Comparison of ENCODE assay signal across 10 mouse cellular contexts in the genomic region with DNA sequence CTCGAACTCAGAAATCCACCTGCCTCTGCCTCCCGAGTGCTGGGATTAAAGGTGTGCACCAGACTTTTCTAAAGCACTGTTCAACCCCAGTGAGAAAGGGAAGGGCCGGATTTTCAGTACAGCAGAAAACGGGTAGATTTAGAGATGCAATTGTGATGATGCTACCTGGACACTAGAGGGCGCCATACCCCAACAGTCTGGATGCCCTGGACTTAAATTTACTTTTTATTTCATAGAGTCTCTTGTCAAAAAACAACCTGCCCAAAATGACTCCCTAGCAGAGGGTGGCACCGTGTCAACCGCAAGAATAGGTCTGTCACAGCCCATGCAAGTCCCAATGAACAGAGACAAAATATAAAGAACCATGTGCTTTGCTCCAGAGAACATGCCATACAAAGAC.
DNase-seq lines count a peak whose midpoint lies in the region; ATAC-seq and TF ChIP-seq lines count a peak whose summit lies in the region.
"Had no signal": no experiment of that assay in that cellular context is flagged by ENCODE, and none has a peak within 500 bp of the region (broad histone marks: within the 10 kb centered on the region; RNA-seq: fewer than 3 reads in every experiment).

No protein-coding gene starts in this region.

- no peak for DNase-seq in heart, postnatal 0 days (ENCODE audit: low spot score)
- DNase-seq in heart, adult 8-10 months (ENCODE audit: low spot score), result no peak
- peak; percentile 50 for DNase-seq in right cerebral cortex, postnatal 14 days
- no peak for DNase-seq in right cerebral cortex, adult 18-20 months
- peak; percentile 82 for DNase-seq in brain, embryonic 14.5 days (ENCODE audit: low read depth)
- peak; percentile 81 for DNase-seq in forebrain, postnatal 0 days
- peak; percentile 36 for DNase-seq in lung, postnatal 25 days (ENCODE audit: low spot score)
- DNase-seq in ovary, postnatal 36 days (ENCODE audit: low spot score), result no peak

- 24% methylated on average over 7 of the region's 7 CpGs for WGBS in heart, postnatal 0 days
- 18% methylated on average over 7 of the region's 7 CpGs for WGBS in forebrain, postnatal 0 days

- H3K4me2 ChIP-seq in heart, postnatal 0 days (ENCODE audit: low read depth, low read length), result no peak overlapping the region
- H3K4me2 ChIP-seq in forebrain, postnatal 0 days (ENCODE audit: low read depth), result no peak overlapping the region
- H3K4me2 ChIP-seq: heart, embryonic 15.5 days; midbrain, embryonic 12.5 days had no signal

- H3K9me3 ChIP-seq in heart, postnatal 0 days (replicated peaks; ENCODE audit: control insufficient read depth, low read length), result no peaks in the 10 kb centered on the region
- no peaks in the 10 kb centered on the region for H3K9me3 ChIP-seq in forebrain, postnatal 0 days (ENCODE audit: low read length)
- H3K9me3 ChIP-seq: heart, embryonic 15.5 days; midbrain, embryonic 12.5 days had no signal

- no peak overlapping the region for H3K4me3 ChIP-seq in heart, postnatal 0 days (ENCODE audit: low read depth, low read length)
- no peak overlapping the region for H3K4me3 ChIP-seq in forebrain, postnatal 0 days (ENCODE audit: low read depth, low read length)
- H3K4me3 ChIP-seq: heart, embryonic 15.5 days; midbrain, embryonic 12.5 days had no signal

- TF ChIP-seq CTCF in heart, postnatal 0 days (IDR thresholded peaks at IDR 0.05; ENCODE audit: low read depth), result peak; percentile 56
- peak; percentile 76; the same call in 1 of the 2 replicates for TF ChIP-seq CTCF in brain, embryonic 14.5 days (IDR thresholded peaks at IDR 0.05; ENCODE audit: borderline replicate concordance, extremely low read depth, insufficient read depth, insufficient read length)
- peak; percentile 82 for TF ChIP-seq CTCF in forebrain, postnatal 0 days (IDR thresholded peaks at IDR 0.05; ENCODE audit: low read depth)

- no peaks in the 10 kb centered on the region for H3K27me3 ChIP-seq in heart, postnatal 0 days (ENCODE audit: control insufficient read depth, insufficient read depth, low read length)
- H3K27me3 ChIP-seq in forebrain, postnatal 0 days (ENCODE audit: insufficient read depth, low read length), result no peaks in the 10 kb centered on the region

- no peak for ATAC-seq in heart, postnatal 0 days (ENCODE audit: insufficient read depth, low read depth)
- ATAC-seq in forebrain, postnatal 0 days, result no peak

- no peak for TF ChIP-seq EP300 in heart, postnatal 0 days (IDR thresholded peaks at IDR 0.05; ENCODE audit: low read depth)

- no peaks in the 10 kb centered on the region for H3K4me1 ChIP-seq in heart, postnatal 0 days (ENCODE audit: control insufficient read depth, insufficient read depth)
- peaks cover 6% of the 10 kb centered on the region; the same call in 1 of the 2 replicates for H3K4me1 ChIP-seq in forebrain, postnatal 0 days (ENCODE audit: insufficient read depth)

- TF ChIP-seq POLR2A in brain, embryonic 14.5 days (IDR thresholded peaks at IDR 0.05; ENCODE audit: borderline replicate concordance, extremely low read depth, insufficient read depth, insufficient read length, poor library complexity, severe bottlenecking), result no peak

- H3K36me3 ChIP-seq in heart, postnatal 0 days (replicated peaks; ENCODE audit: control insufficient read depth, insufficient read depth, low read length), result no peaks in the 10 kb centered on the region
- no peaks in the 10 kb centered on the region for H3K36me3 ChIP-seq in forebrain, postnatal 0 days (ENCODE audit: insufficient read depth)
- H3K36me3 ChIP-seq: heart, embryonic 15.5 days; midbrain, embryonic 12.5 days had no signal

- H3K9ac ChIP-seq in heart, postnatal 0 days (replicated peaks; ENCODE audit: low read depth, low read length), result no peak overlapping the region
- H3K9ac ChIP-seq in forebrain, postnatal 0 days, result no peak overlapping the region
- H3K9ac ChIP-seq: heart, embryonic 15.5 days; midbrain, embryonic 12.5 days had no signal

- H3K27ac ChIP-seq in heart, postnatal 0 days (ENCODE audit: low read depth), result no peak overlapping the region
- no peak overlapping the region for H3K27ac ChIP-seq in forebrain, postnatal 0 days (ENCODE audit: low read depth, low read length)
- H3K27ac ChIP-seq: heart, embryonic 15.5 days; midbrain, embryonic 12.5 days had no signal

Comparison
In these comparisons a context has a peak if more than half of its experiments do, and no peak if none do; other contexts are left out.
1. DNase-seq: peak in right cerebral cortex, postnatal 14 days (single experiment), brain, embryonic 14.5 days (single experiment), forebrain, postnatal 0 days (single experiment) and lung, postnatal 25 days (single experiment); none in heart, postnatal 0 days (single experiment), heart, adult 8-10 months (single experiment), right cerebral cortex, adult 18-20 months (single experiment) and ovary, postnatal 36 days (single experiment).
2. Peak in every context shown above with its lines, with median percentiles within 50 percentile points of each other: CTCF ChIP-seq.